Mouse (Mus musculus): ENCODE results near the gene Auts2.

Gene Auts2

GRCm38 (mm10) chr5:132248069-132248468 is 295.1 kb downstream of the Auts2 start:
- DNase-seq, result no peak

GRCm38 (mm10) chr5:132235460-132235859 is 307.7 kb downstream of the Auts2 start:
- DNase-seq, result no peak

GRCm38 (mm10) chr5:132234471-132234870 is 308.7 kb downstream of the Auts2 start:
- DNase-seq, result no peak

GRCm38 (mm10) chr5:132231280-132232047 is 311.7 kb downstream of the Auts2 start:
- DNase-seq, result peak; percentile 72 to 80

GRCm38 (mm10) chr5:132229644-132230357 is 313.3 kb downstream of the Auts2 start:
- DNase-seq, result peak; percentile 27 to 53

- DNase-seq, result no peak
Observed at GRCm38 (mm10) chr5:132229023-132229422, 314.1 kb downstream of the Auts2 start.

- DNase-seq, result no peak
Observed at GRCm38 (mm10) chr5:132220376-132220930, 322.7 kb downstream of the Auts2 start.

- no peak for DNase-seq
Observed at GRCm38 (mm10) chr5:132216143-132216542, 327.0 kb downstream of the Auts2 start.

- no peak for DNase-seq
Observed at GRCm38 (mm10) chr5:132212446-132212845, 330.7 kb downstream of the Auts2 start.

- no peak for DNase-seq
Observed at GRCm38 (mm10) chr5:132209694-132210093, 333.4 kb downstream of the Auts2 start.

GRCm38 (mm10) chr5:132206220-132206619 is 336.9 kb downstream of the Auts2 start:
- DNase-seq, result no peak

- DNase-seq, result no peak
Observed at GRCm38 (mm10) chr5:132203846-132204245, 339.3 kb downstream of the Auts2 start.

GRCm38 (mm10) chr5:132201077-132201645 is 342.0 kb downstream of the Auts2 start:
- peak; percentile 50 to 61 for DNase-seq

- DNase-seq, result no peak
Observed at GRCm38 (mm10) chr5:132200595-132200994, 342.5 kb downstream of the Auts2 start.

GRCm38 (mm10) chr5:132195048-132195533 is 348.1 kb downstream of the Auts2 start:
- peak; percentile 45 to 63 for DNase-seq

- no peak for DNase-seq
Observed at GRCm38 (mm10) chr5:132190190-132190589, 353.0 kb downstream of the Auts2 start.

GRCm38 (mm10) chr5:132186659-132187058 is 356.5 kb downstream of the Auts2 start:
- DNase-seq, result no peak

GRCm38 (mm10) chr5:132186221-132186620 is 356.9 kb downstream of the Auts2 start:
- peak in 1 of 2 experiments; percentile 25 for DNase-seq

GRCm38 (mm10) chr5:132184395-132185095 is 358.6 kb downstream of the Auts2 start:
- no peak for DNase-seq

- DNase-seq, result no peak
Observed at GRCm38 (mm10) chr5:132182077-132182476, 361.1 kb downstream of the Auts2 start.

- no peak for DNase-seq
Observed at GRCm38 (mm10) chr5:132170010-132170409, 373.1 kb downstream of the Auts2 start.

GRCm38 (mm10) chr5:132168805-132169204 is 374.3 kb downstream of the Auts2 start:
- DNase-seq, result no peak

- DNase-seq, result no peak
Observed at GRCm38 (mm10) chr5:132168224-132168623, 374.9 kb downstream of the Auts2 start.
